Mouse (Mus musculus) left cerebral cortex, postnatal 36 days (tissue): ENCODE measurements around the gene Pxt1. TPM values are rescaled to one million over a fixed set of nuclear protein-coding genes. Genes with fewer than 3 reads are reported as not detected.

Source experiments
- DNase-seq, 2 experiments: peaks; one replicate each; pipeline ENCODE4 v3.0.0; 2021 to 2022; ENCODE audit warnings: low spot score in 2 of 2, mixed read lengths in 1 of 2
- intact Hi-C: fragments of 180-260 bp; cut with DNase I; formaldehyde crosslinking; loops from one replicate; pipeline ENCODE4 v1.15.1; 2025
- total RNA-seq, 2 experiments: library from RNA; stranded (reverse); gene quantifications; 2 replicates each; pipeline ENCODE4 v1.2.3; 2021

The Pxt1 gene
- total RNA-seq, 2 experiments from 2014 or later = not detected

GRCm38 (mm10) chr17:28894050-28894767 is 49.4 kb downstream of the Pxt1 start:
- intact Hi-C loops = no loop called here
- DNase-seq = no peak

GRCm38 (mm10) chr17:28886266-28886665 is 57.4 kb downstream of the Pxt1 start:
- intact Hi-C loops = no loop called here
- no peak for DNase-seq

GRCm38 (mm10) chr17:28885231-28885630 is 58.4 kb downstream of the Pxt1 start:
- intact Hi-C loops = no loop called here
- DNase-seq = no peak

Other genes with a start within 250 kb of the Pxt1 start
- gene AC170998.1, start 217.8 kb downstream of the Pxt1 start, total RNA-seq = 1 to 10 TPM; 2.2 to 3.6 TPM
- gene Mapk13, start 174.5 kb downstream of the Pxt1 start, total RNA-seq = 1 to 10 TPM; 1.1 to 1.5 TPM
- 10 to 100 TPM; 44.2 to 54.7 TPM for gene Brpf3, start 142.8 kb downstream of the Pxt1 start, total RNA-seq
- 1 to 10 TPM in 1 of 2 experiments, under 1 TPM in 1; 0.66 to 1.4 TPM for gene Pnpla1, start 85.4 kb downstream of the Pxt1 start, total RNA-seq
- 10 to 100 TPM; 12.2 to 15.4 TPM for gene 4930539E08Rik, start 28.5 kb downstream of the Pxt1 start, total RNA-seq
- 10 to 100 TPM; 72.8 to 77.6 TPM for gene Kctd20, start 8.1 kb upstream of the Pxt1 start, total RNA-seq
- 10 to 100 TPM; 35.0 to 62.2 TPM for gene Stk38, start 64.2 kb upstream of the Pxt1 start, total RNA-seq
- gene Srsf3, start 88.8 kb upstream of the Pxt1 start, total RNA-seq = 100 to 1,000 TPM; 101 to 118 TPM
- 10 to 100 TPM; 27.0 to 40.0 TPM for gene Cdkn1a, start 147.1 kb upstream of the Pxt1 start, total RNA-seq
- gene Rab44, start 170.3 kb upstream of the Pxt1 start, total RNA-seq = under 1 TPM in 1 of 2 experiments, not detected in 1; 0.52 TPM